Mouse (Mus musculus) thymus, adult 2 months (tissue): ENCODE measurements around the gene Acbd4.

Experiments used
- CTCF ChIP-seq: fragments of 200-500 bp; IDR thresholded peaks from 2 replicates; pipeline ENCODE4 v1.5.1; 2012; ENCODE audit warnings: mild to moderate bottlenecking, control low read depth, low read length, moderate library complexity, borderline replicate concordance; ENCODE audit not compliant: control insufficient read depth, poor library complexity, insufficient read depth; ENCODE audit errors: extremely low read depth
- POLR2A ChIP-seq: fragments of 200-500 bp; IDR thresholded peaks from 2 replicates; pipeline ENCODE4 v1.6.1; 2012; ENCODE audit warnings: mild to moderate bottlenecking, low read length, control low read depth, moderate library complexity; ENCODE audit not compliant: control insufficient read depth, poor library complexity, insufficient read depth; ENCODE audit errors: extremely low read depth

GRCm38 (mm10) chr11:103100361-103100760 is 1.1 kb upstream of the Acbd4 start:
- no peak for TF ChIP-seq CTCF
- no peak for TF ChIP-seq POLR2A
